Mouse (Mus musculus) limb, embryonic 10.5 days (tissue): Measurements from ENCODE around the gene Rab30. TPM values are rescaled to one million over a fixed set of nuclear protein-coding genes. Genes with fewer than 3 reads are reported as not detected.

Experiments
- DNase-seq: peaks from one replicate; pipeline ENCODE4 v3.0.0-alpha.2; 2017; ENCODE audit warnings: low spot score
- H3K27ac ChIP-seq: fragments of 300-500 bp; sonication (generic); 2 replicates; pipeline ENCODE4 v1.5.1; 2016; ENCODE audit warnings: mild to moderate bottlenecking
- H3K27me3 ChIP-seq: fragments of 300-500 bp; sonication (generic); 2 replicates; pipeline ENCODE4 v1.6.1; 2016; ENCODE audit warnings: low read depth, mild to moderate bottlenecking; ENCODE audit not compliant: poor library complexity, severe bottlenecking
- H3K36me3 ChIP-seq: fragments of 300-500 bp; sonication (generic); 2 replicates; pipeline ENCODE4 v1.6.1; 2016; ENCODE audit warnings: mild to moderate bottlenecking, moderate library complexity
- H3K4me1 ChIP-seq: fragments of 300-500 bp; sonication (generic); 2 replicates; pipeline ENCODE4 v1.6.1; 2016
- H3K4me3 ChIP-seq: fragments of 300-500 bp; sonication (generic); 2 replicates; pipeline ENCODE4 v1.5.1; 2016; ENCODE audit warnings: mild to moderate bottlenecking, moderate library complexity
- H3K9me3 ChIP-seq: fragments of 300-500 bp; sonication (generic); replicated peaks from 2 replicates; pipeline ENCODE4 v1.6.1; 2016; ENCODE audit warnings: mild to moderate bottlenecking
- WGBS: fragments of 180-500 bp; shearing (Covaris S2); methylation state at CpG from one replicate; pipeline ENCODE4 v1.1.7; 2016; 5-methylcytosine and 5-hydroxymethylcytosine counted together
- polyA plus RNA-seq: library from polyadenylated mRNA; unstranded; fragments of >200 nt; fragmentation: Nextera tagmentation; extraction: Ambion mirVana; gene quantifications from 2 replicates; pipeline ENCODE4 v1.2.1, GENCODE M21; 2016

Rab30 gene
- polyA plus RNA-seq, 1 experiment from 2014 or later: 11.2 TPM

- WGBS: 87% methylated on average over 7 of the region's 7 CpGs
- H3K27me3 ChIP-seq: no peaks in the 10 kb centered on the region
Observed at GRCm38 (mm10) chr7:92886801-92887200, 145.4 kb downstream of the Rab30 start.

GRCm38 (mm10) chr7:92887230-92887629, 145.8 kb downstream of the Rab30 start:
- Histone ChIP-seq H3K27me3 (no peaks in the 10 kb centered on the region), H3K9me3 (no peaks in the 10 kb centered on the region), H3K4me3 (no peak overlapping the region), H3K27ac (no peak overlapping the region), H3K36me3 (peaks cover 6% of the 10 kb centered on the region; the same call in 1 of the 2 replicates), H3K4me1 (peaks cover 30% of the 10 kb centered on the region)
- no peak for DNase-seq
- WGBS: 94% methylated on average over 5 of the region's 5 CpGs

More at GRCm38 (mm10) chr7:92886801-92887200, 145.4 kb downstream of the Rab30 start:
- H3K4me3 ChIP-seq: no peak overlapping the region
- peaks cover 34% of the 10 kb centered on the region for H3K4me1 ChIP-seq
- H3K27ac ChIP-seq: 0 out of 2 replicates have a peak overlapping the region, but pooled peaks have one; percentile 6
- no peaks in the 10 kb centered on the region for H3K9me3 ChIP-seq
- H3K36me3 ChIP-seq: peaks cover 5% of the 10 kb centered on the region; the same call in 1 of the 2 replicates
- DNase-seq: no peak

- Histone ChIP-seq H3K4me3 (no peak overlapping the region), H3K36me3 (peaks cover 9% of the 10 kb centered on the region; the same call in 1 of the 2 replicates), H3K27me3 (no peaks in the 10 kb centered on the region), H3K27ac (no peak overlapping the region), H3K9me3 (no peaks in the 10 kb centered on the region), H3K4me1 (peaks cover 22% of the 10 kb centered on the region)
- WGBS: 10% methylated on average over 1 of the region's 1 CpGs
- no peak for DNase-seq
Observed at GRCm38 (mm10) chr7:92890211-92890610, 148.8 kb downstream of the Rab30 start.

GRCm38 (mm10) chr7:92890618-92891230, 149.3 kb downstream of the Rab30 start:
- Histone ChIP-seq H3K4me1 (peaks cover 22% of the 10 kb centered on the region), H3K27me3 (no peaks in the 10 kb centered on the region), H3K9me3 (no peaks in the 10 kb centered on the region), H3K4me3 (no peak overlapping the region), H3K36me3 (peaks cover 9% of the 10 kb centered on the region; the same call in 1 of the 2 replicates), H3K27ac (no peak overlapping the region)
- WGBS: 9% methylated on average over 4 of the region's 4 CpGs
- DNase-seq: no peak

GRCm38 (mm10) chr7:92893478-92893877, 152.1 kb downstream of the Rab30 start:
- 57% methylated on average over 3 of the region's 3 CpGs for WGBS
- no peak for DNase-seq
- H3K4me1 ChIP-seq: peaks cover 22% of the 10 kb centered on the region
- H3K36me3 ChIP-seq: peaks cover 4% of the 10 kb centered on the region; the same call in 1 of the 2 replicates
- H3K27me3 ChIP-seq: no peaks in the 10 kb centered on the region
- H3K27ac ChIP-seq: no peak overlapping the region
- no peak overlapping the region for H3K4me3 ChIP-seq
- no peaks in the 10 kb centered on the region for H3K9me3 ChIP-seq

Other genes with a start within 250 kb of the Rab30 start
- 47.5 and 49.1 TPM in 2 replicates for gene Ccdc90b, start 180.5 kb upstream of the Rab30 start, polyA plus RNA-seq
- gene Ankrd42, start 104.5 kb upstream of the Rab30 start, polyA plus RNA-seq: 6.4 and 10.3 TPM in 2 replicates
- gene Pcf11, start 71.7 kb upstream of the Rab30 start, polyA plus RNA-seq: 15.8 and 22.4 TPM in 2 replicates
- 23.0 and 24.4 TPM in 2 replicates for gene Ddias, start 132.6 kb downstream of the Rab30 start, polyA plus RNA-seq
- 15.8 and 20.4 TPM in 2 replicates for gene Prcp, start 132.9 kb downstream of the Rab30 start, polyA plus RNA-seq